Mouse (Mus musculus) heart, postnatal 0 days (tissue): ENCODE data around the gene Itpr2.

Experiments used
- CTCF ChIP-seq: IDR thresholded peaks from 2 replicates; pipeline ENCODE4 v1.5.1; 2016; ENCODE audit warnings: antibody characterized with exemption, control low read depth, low read depth
- EP300 ChIP-seq: IDR thresholded peaks from 2 replicates; pipeline ENCODE4 v1.6.1; 2016; ENCODE audit warnings: antibody characterized with exemption, low read depth

DNA sequence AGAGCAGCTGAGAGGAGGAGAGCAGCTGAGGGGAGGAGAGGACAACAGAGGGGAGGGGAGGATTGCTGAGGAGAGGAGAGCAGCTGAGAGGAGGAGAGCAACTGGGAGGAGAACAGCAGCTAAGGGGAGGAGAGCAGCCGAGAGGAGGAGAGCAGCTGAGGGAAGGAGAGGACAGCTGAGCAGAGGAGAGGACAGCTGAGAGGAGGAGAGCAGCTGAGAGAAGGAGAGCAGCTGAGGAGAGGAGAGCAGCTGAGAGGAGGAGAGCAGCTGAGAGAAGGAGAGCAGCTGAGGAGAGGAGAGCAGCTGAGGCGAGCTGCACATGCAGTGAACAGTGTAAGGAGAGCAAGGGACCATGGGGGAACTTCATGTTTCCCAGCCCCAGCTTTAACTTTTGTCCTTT is 62.2 kb downstream of the Itpr2 start:
- TF ChIP-seq CTCF (no peak), EP300 (no peak)
